Mouse (Mus musculus): Measurements from ENCODE around the gene Brdt.

Brdt gene

DNA sequence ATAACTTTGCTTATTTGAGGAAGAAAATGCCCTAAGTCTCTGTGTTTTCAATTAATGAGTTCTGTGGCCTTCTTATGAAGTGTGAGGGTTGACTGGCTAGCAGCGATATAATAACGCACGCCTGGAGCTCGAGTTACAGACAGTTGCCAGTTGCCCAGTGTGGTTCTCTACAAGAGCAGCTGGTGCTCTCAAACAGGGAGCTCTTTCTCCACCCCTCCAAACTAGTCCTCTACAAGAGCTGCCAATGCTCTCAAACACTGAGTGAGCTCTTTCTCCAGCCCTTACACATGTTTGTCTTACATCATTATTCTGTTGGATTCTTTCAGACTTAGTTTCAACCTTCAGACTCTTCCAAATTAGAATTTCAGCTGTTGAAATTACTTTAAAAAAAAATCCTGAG, 80.4 kb downstream of the Brdt start:
- no peak for DNase-seq (ENCODE audit: extremely low spot score, low spot score)

DNA sequence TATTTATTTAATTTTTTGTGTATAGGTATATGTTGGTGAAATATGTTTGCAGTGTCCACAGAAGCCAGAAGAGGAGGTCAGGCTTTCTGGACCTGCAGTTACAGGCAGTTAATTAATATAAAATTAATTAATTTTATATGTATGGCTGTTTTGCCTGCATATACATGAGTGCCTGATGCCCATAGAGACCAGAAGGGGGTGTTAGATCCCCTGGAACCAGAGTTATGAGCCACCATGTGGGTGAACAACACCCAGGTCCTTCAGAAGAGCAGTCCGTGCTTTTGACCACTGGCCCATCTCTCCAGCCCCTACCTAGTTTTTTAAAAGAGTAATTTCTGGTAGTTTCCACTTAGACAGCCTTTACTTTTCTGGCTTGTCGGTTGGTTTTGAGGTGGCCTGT, 81.3 kb downstream of the Brdt start:
- DNase-seq (ENCODE audit: extremely low spot score, low spot score), result no peak

DNA sequence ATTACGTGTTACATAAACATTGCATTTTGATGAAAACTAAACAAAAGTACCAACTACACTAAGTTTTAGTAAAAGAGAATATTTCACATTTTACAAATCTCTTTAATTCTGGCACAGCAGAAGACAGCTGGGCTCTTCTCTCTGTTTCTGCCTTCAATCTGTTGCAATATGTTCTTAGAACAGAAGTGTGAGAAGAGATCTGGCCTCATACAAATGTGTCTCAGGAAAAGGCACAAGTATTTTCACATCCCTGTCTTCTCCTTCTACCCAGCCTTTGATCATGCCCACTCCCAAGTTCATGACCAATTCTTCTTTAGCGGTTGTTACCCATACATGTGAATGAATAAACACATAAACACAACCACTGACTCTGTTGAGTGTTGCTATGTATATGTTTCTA, 84.1 kb downstream of the Brdt start:
- no peak for DNase-seq (ENCODE audit: extremely low spot score, low spot score)

DNA sequence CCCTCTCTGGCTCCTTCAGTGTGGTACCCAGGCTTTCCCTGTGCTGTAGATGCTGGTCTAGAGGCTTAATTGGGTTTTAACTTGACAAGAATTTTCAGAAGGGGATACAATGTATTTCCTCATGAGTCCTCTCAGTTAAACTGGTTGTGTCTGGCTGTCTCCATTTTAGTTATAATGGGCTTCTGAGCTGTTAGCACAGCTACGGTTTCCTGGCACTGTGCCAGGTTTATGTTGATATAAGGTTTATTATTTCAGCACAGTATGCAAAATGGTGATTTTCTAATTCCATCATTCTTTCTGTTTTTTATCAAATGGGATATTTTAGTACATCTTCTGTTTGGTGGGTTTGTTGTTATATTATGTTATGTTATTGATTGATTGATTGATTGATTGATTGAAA, 90.7 kb downstream of the Brdt start:
- no peak for DNase-seq (ENCODE audit: extremely low spot score, low spot score)

DNA sequence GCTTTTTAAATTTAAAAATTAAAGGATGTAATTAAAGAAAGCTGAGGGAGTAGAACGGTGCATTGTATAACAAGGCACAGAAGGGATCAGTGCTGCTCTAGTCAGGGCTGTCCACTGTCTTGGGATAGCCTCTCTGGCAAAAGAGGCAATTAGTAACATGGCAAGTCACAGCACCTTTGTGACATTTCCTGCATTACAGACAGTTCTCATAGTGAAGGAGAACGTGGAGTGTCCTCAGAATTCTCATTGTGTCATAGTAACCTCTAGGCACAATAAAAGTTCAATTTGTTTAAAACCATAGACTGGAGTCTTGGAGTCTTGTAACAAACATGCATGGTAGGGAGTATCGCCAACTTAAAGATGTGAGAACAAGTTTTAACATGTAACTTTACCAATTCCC, 100.3 kb downstream of the Brdt start, which contains the start of gene Lpcat2b:
Gene Lpcat2b (plus strand): TSS at position 301 of the 400 bp plus-strand sequence.
- DNase-seq (ENCODE audit: extremely low spot score, low spot score), result no peak

DNA sequence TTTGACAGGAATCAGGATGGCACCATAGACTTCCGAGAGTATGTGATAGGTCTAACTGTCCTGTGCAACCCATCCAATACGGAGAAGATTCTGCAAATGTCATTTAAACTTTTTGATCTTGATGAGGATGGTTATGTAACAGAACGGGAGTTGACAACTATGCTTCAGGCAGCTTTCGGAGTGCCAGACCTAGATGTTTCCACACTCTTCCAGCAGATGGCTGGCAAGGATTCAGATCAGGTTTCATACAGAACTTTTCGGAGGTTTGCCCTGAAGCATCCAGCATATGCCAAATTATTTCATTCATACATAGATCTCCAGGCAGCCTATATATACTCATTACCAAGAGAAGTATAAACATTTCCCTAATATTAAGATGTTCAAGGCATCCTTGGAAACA, 103.0 kb downstream of the Brdt start:
- no peak for DNase-seq (ENCODE audit: extremely low spot score, low spot score)

DNA sequence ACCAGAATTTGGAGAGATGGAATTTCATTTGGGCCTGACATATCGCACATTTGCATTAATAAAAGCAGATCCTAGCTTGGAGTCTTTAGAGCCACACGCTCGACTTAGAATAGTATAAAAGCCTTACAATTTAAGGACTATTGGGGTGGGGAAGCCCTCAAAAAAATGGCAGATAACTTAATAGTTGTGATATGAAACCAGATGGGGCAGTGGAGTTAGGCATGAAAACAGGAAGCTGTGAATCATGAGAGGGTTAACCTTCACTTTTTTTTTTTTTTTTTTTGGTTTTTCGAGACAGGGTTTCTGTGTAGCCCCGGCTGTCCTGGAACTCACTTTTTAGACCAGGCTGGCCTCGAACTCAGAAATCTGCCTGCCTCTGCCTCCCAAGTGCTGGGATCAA, 105.2 kb downstream of the Brdt start:
- no peak for DNase-seq (ENCODE audit: extremely low spot score, low spot score)
